11 mouse cellular contexts compared by ENCODE assay signal in the genomic region with DNA sequence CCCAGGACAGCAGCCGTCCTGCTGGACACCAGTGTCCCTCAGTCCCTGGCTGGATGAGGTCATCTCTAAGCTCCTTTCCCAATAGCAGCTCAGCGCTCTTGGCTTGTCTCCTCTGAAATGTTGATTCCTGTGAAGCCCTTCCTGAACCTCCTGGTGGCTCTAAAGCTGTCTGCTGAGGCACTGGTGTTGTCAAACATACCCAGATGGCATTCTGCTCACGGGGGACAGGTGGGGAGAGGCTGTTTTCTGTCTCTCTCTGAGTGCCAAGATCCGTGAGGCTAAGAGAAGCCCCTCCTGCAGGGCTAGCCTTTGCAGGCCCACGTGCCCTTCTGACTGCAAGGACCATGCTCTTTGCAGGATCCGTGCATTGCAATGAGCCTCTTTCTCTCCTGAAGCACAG. TPM values are rescaled to one million over a fixed set of nuclear protein-coding genes. Genes with fewer than 3 reads are reported as not detected.
DNase-seq lines count a peak whose midpoint lies in the region; ATAC-seq and TF ChIP-seq lines count a peak whose summit lies in the region.
"Not testable (repeated sequence)": the region's sequence is repeated elsewhere in the genome, so short reads cannot be mapped to it uniquely, and the experiment has no call there.
"Had no signal": no experiment of that assay in that cellular context is flagged by ENCODE, and none has a peak within 500 bp of the region (broad histone marks: within the 10 kb centered on the region; RNA-seq: fewer than 3 reads in every experiment).

No protein-coding gene starts in this region.

- not testable (repeated sequence) for TF ChIP-seq POLR2A in cortical plate, adult 2 months (IDR thresholded peaks at IDR 0.05; ENCODE audit: extremely low read depth, insufficient read depth, low read length)

- peak; percentile 90 for ATAC-seq in cerebellum, adult (ENCODE audit: insufficient number of reproducible peaks, low FRiP score, low TSS enrichment)

- DNase-seq in cerebellum, adult 18-20 months, result peak; percentile 78 to 87
- peak; percentile 93 for DNase-seq in cerebellum, adult 9-10 months
- peak; percentile 79 to 83 for DNase-seq in cerebellum, postnatal 14 days
- DNase-seq in layer of hippocampus, adult 2 months (ENCODE audit: low spot score in 2 of 2), result not testable (repeated sequence)

- not testable (repeated sequence) for H3K4me3 ChIP-seq in cortical plate, adult 2 months (ENCODE audit: insufficient read depth, low read length); layer of hippocampus, adult 2 months

- peak overlapping the region; percentile 60 for H3K27ac ChIP-seq in cortical plate, adult 2 months (ENCODE audit: insufficient read depth, low read length)
- peak overlapping the region; percentile 14; the same call in 1 of the 2 replicates for H3K27ac ChIP-seq in layer of hippocampus, adult 2 months

- not testable (repeated sequence) for TF ChIP-seq CTCF in cortical plate, adult 2 months (IDR thresholded peaks at IDR 0.05; ENCODE audit: extremely low read depth, insufficient read depth, low read length); layer of hippocampus, adult 2 months (conservative IDR thresholded peaks at IDR 0.05)

- peaks cover 15% of the 10 kb centered on the region for H3K4me1 ChIP-seq in cortical plate, adult 2 months (ENCODE audit: control insufficient read depth, insufficient read depth, low read length)

RNA-seq across cellular contexts. Expression of a gene that starts 51.9 kb away (rescaled TPM):
- polyA plus RNA-seq in cortical plate, adult 2 months (2012; rRNA removed), result 585 and 611 TPM in 2 replicates
- total RNA-seq in layer of hippocampus, adult 2 months (2021), result 100 to 1,000 TPM; 416 to 430 TPM

RNA-seq across cellular contexts. Expression of a gene that starts 52.9 kb away (rescaled TPM):
- polyA plus RNA-seq in cortical plate, adult 2 months (2012; rRNA removed), result 0.67 and 0.85 TPM in 2 replicates
- under 1 TPM; 0.31 to 0.34 TPM for total RNA-seq in layer of hippocampus, adult 2 months (2021)
- total RNA-seq: adrenal gland, postnatal 36 days; gastrocnemius, adult 8-10 months; gastrocnemius, postnatal 25 days; heart, adult 2 months; heart, postnatal 4 days had no signal
